Mouse (Mus musculus): ENCODE results near the gene Hvcn1.
"Not testable (repeated sequence)": the region's sequence is repeated elsewhere in the genome, so short reads cannot be mapped to it uniquely, and the experiment has no call there.

The Hvcn1 gene

GRCm38 (mm10) chr5:122206475-122206874 is at the start of gene Hvcn1:
Gene Hvcn1 (plus strand): TSS chr5:122206804.
- DNase-seq (ENCODE audit: low spot score in 2 of 2) = no peak

- peak; percentile 73 to 76 for DNase-seq (ENCODE audit: low spot score in 2 of 2)
Measured at GRCm38 (mm10) chr5:122157827-122158381, 48.7 kb upstream of the Hvcn1 start, which contains the start of gene Ppp1cc. Gene Ppp1cc (plus strand): TSS chr5:122158278.

- no peak for DNase-seq (ENCODE audit: low spot score in 2 of 2)
Measured at GRCm38 (mm10) chr5:122158557-122159515, 47.8 kb upstream of the Hvcn1 start.

GRCm38 (mm10) chr5:122163194-122163593 is 43.4 kb upstream of the Hvcn1 start:
- no peak for DNase-seq (ENCODE audit: low spot score in 2 of 2)

- no peak for DNase-seq (ENCODE audit: low spot score in 2 of 2)
Measured at GRCm38 (mm10) chr5:122164011-122164410, 42.6 kb upstream of the Hvcn1 start.

- no peak for DNase-seq (ENCODE audit: low spot score in 2 of 2)
Measured at GRCm38 (mm10) chr5:122165233-122165915, 41.2 kb upstream of the Hvcn1 start.

GRCm38 (mm10) chr5:122166636-122167161 is 39.9 kb upstream of the Hvcn1 start:
- no peak for DNase-seq (ENCODE audit: low spot score in 2 of 2)

GRCm38 (mm10) chr5:122168344-122169069 is 38.1 kb upstream of the Hvcn1 start:
- no peak for DNase-seq (ENCODE audit: low spot score in 2 of 2)

- no peak for DNase-seq (ENCODE audit: low spot score in 2 of 2)
Measured at GRCm38 (mm10) chr5:122171058-122171457, 35.5 kb upstream of the Hvcn1 start.

- DNase-seq (ENCODE audit: low spot score in 2 of 2) = no peak
Measured at GRCm38 (mm10) chr5:122175402-122175801, 31.2 kb upstream of the Hvcn1 start.

GRCm38 (mm10) chr5:122175961-122176360 is 30.6 kb upstream of the Hvcn1 start:
- DNase-seq (ENCODE audit: low spot score in 2 of 2) = no peak

GRCm38 (mm10) chr5:122176398-122176797 is 30.2 kb upstream of the Hvcn1 start:
- DNase-seq (ENCODE audit: low spot score in 2 of 2) = no peak

- DNase-seq (ENCODE audit: low spot score in 2 of 2) = no peak
Measured at GRCm38 (mm10) chr5:122179665-122180064, 26.9 kb upstream of the Hvcn1 start.

- no peak for DNase-seq (ENCODE audit: low spot score in 2 of 2)
Measured at GRCm38 (mm10) chr5:122184283-122184806, 22.3 kb upstream of the Hvcn1 start.

- not testable (repeated sequence) for DNase-seq (ENCODE audit: low spot score in 2 of 2)
Measured at GRCm38 (mm10) chr5:122184858-122185257, 21.7 kb upstream of the Hvcn1 start.

GRCm38 (mm10) chr5:122189115-122189514 is 17.5 kb upstream of the Hvcn1 start:
- DNase-seq (ENCODE audit: low spot score in 2 of 2) = no peak

- DNase-seq (ENCODE audit: low spot score in 2 of 2) = no peak
Measured at GRCm38 (mm10) chr5:122190465-122190864, 16.1 kb upstream of the Hvcn1 start.

GRCm38 (mm10) chr5:122191269-122192063 is 15.1 kb upstream of the Hvcn1 start:
- DNase-seq (ENCODE audit: low spot score in 2 of 2) = no peak

- DNase-seq (ENCODE audit: low spot score in 2 of 2) = no peak
Measured at GRCm38 (mm10) chr5:122192347-122192746, 14.3 kb upstream of the Hvcn1 start.

- no peak for DNase-seq (ENCODE audit: low spot score in 2 of 2)
Measured at GRCm38 (mm10) chr5:122200872-122201271, 5.7 kb upstream of the Hvcn1 start.

Measured in frontal cortex, postnatal 25 days (tissue).